Mouse (Mus musculus): ENCODE measurements at regions not wholly inside any gene's neighbourhood (a gene's known extent, or its start where the extent isn't known, plus 50 kb on each side); places are given as distances from the start of the nearest gene placed in this dataset.

- DNase-seq (ENCODE audit: low spot score in 2 of 2): peak in 1 of 2 experiments; percentile 2
Measured at GRCm38 (mm10) chr15:62486540-62486939, 1358.4 kb downstream of the Gsdmc2 start.

GRCm38 (mm10) chr15:62484350-62484749 is 1360.6 kb downstream of the Gsdmc2 start:
- DNase-seq (ENCODE audit: low spot score in 2 of 2): no peak

- no peak for DNase-seq (ENCODE audit: low spot score in 2 of 2)
Measured at GRCm38 (mm10) chr15:62483534-62483933, 1361.4 kb downstream of the Gsdmc2 start.

- DNase-seq (ENCODE audit: low spot score in 2 of 2): no peak
Measured at GRCm38 (mm10) chr15:62482357-62482756, 1362.6 kb downstream of the Gsdmc2 start.

- DNase-seq (ENCODE audit: low spot score in 2 of 2): no peak
Measured at GRCm38 (mm10) chr15:62477779-62478178, 1367.2 kb downstream of the Gsdmc2 start.

- no peak for DNase-seq (ENCODE audit: low spot score in 2 of 2)
Measured at GRCm38 (mm10) chr15:62476452-62476851, 1368.5 kb downstream of the Gsdmc2 start.

- no peak for DNase-seq (ENCODE audit: low spot score in 2 of 2)
Measured at GRCm38 (mm10) chr15:62470683-62471331, 1374.2 kb downstream of the Gsdmc2 start.

- DNase-seq (ENCODE audit: low spot score in 2 of 2): no peak
Measured at GRCm38 (mm10) chr15:62468076-62468475, 1376.9 kb downstream of the Gsdmc2 start.

GRCm38 (mm10) chr15:62466856-62467255 is 1378.1 kb downstream of the Gsdmc2 start:
- no peak for DNase-seq (ENCODE audit: low spot score in 2 of 2)

GRCm38 (mm10) chr15:62465026-62465839 is 1379.7 kb downstream of the Gsdmc2 start:
- DNase-seq (ENCODE audit: low spot score in 2 of 2): no peak

GRCm38 (mm10) chr15:62462698-62463097 is 1382.3 kb downstream of the Gsdmc2 start:
- DNase-seq (ENCODE audit: low spot score in 2 of 2): peak; percentile 2 to 5

- no peak for DNase-seq (ENCODE audit: low spot score in 2 of 2)
Measured at GRCm38 (mm10) chr15:62461398-62462051, 1383.5 kb downstream of the Gsdmc2 start.

- no peak for DNase-seq (ENCODE audit: low spot score in 2 of 2)
Measured at GRCm38 (mm10) chr15:62460724-62461123, 1384.3 kb downstream of the Gsdmc2 start.

- no peak for DNase-seq (ENCODE audit: low spot score in 2 of 2)
Measured at GRCm38 (mm10) chr15:62460026-62460607, 1384.9 kb downstream of the Gsdmc2 start.

GRCm38 (mm10) chr15:62457990-62458389 is 1387.0 kb downstream of the Gsdmc2 start:
- DNase-seq (ENCODE audit: low spot score in 2 of 2): peak in 1 of 2 experiments; percentile 3

GRCm38 (mm10) chr15:62457051-62457664 is 1387.8 kb downstream of the Gsdmc2 start:
- DNase-seq (ENCODE audit: low spot score in 2 of 2): peak; percentile 46 to 47

- DNase-seq (ENCODE audit: low spot score in 2 of 2): no peak
Measured at GRCm38 (mm10) chr15:62456020-62456419, 1389.0 kb downstream of the Gsdmc2 start.

- DNase-seq (ENCODE audit: low spot score in 2 of 2): no peak
Measured at GRCm38 (mm10) chr15:62448116-62448515, 1396.9 kb downstream of the Gsdmc2 start.

- DNase-seq (ENCODE audit: low spot score in 2 of 2): no peak
Measured at GRCm38 (mm10) chr15:62439211-62439610, 1405.8 kb downstream of the Gsdmc2 start.

- DNase-seq (ENCODE audit: low spot score in 2 of 2): no peak
Measured at GRCm38 (mm10) chr15:62436631-62437030, 1408.3 kb downstream of the Gsdmc2 start.

GRCm38 (mm10) chr15:62435141-62435680 is 1409.8 kb downstream of the Gsdmc2 start:
- no peak for DNase-seq (ENCODE audit: low spot score in 2 of 2)
